Mouse (Mus musculus) heart, embryonic 16.5 days (tissue): ENCODE measurements around the gene Tnn. TPM values are rescaled to one million over a fixed set of nuclear protein-coding genes. Genes with fewer than 3 reads are reported as not detected.

Experiments used
- ATAC-seq: fragments of 200-750 bp; cut with Nextera tagmentation; replicated peaks from 2 replicates; pipeline ENCODE4 v1.8.0; 2017; ENCODE audit warnings: moderate number of reproducible peaks; ENCODE audit not compliant: insufficient read depth, low FRiP score; ENCODE audit errors: extremely low read depth
- H3K27ac ChIP-seq: fragments of 300-500 bp; sonication (generic); 2 replicates; pipeline ENCODE4 v1.5.1; 2014; ENCODE audit warnings: mild to moderate bottlenecking, low read length, control low read depth, moderate library complexity
- H3K27me3 ChIP-seq: fragments of 300-500 bp; sonication (generic); 2 replicates; pipeline ENCODE4 v1.6.1; 2014; ENCODE audit warnings: low read length, mixed read lengths; ENCODE audit not compliant: control insufficient read depth, insufficient read depth
- H3K36me3 ChIP-seq: fragments of 300-500 bp; sonication (generic); 2 replicates; pipeline ENCODE4 v1.6.1; 2014; ENCODE audit not compliant: control insufficient read depth, insufficient read depth
- H3K4me1 ChIP-seq: fragments of 300-500 bp; sonication (generic); 2 replicates; pipeline ENCODE4 v1.6.1; 2014; ENCODE audit warnings: low read length, mixed read lengths; ENCODE audit not compliant: control insufficient read depth, insufficient read depth
- H3K4me2 ChIP-seq: fragments of 300-500 bp; sonication (generic); 2 replicates; pipeline ENCODE4 v1.6.1; 2014; ENCODE audit warnings: low read depth, mild to moderate bottlenecking, control low read depth, low read length
- H3K4me3 ChIP-seq: fragments of 300-500 bp; sonication (generic); 2 replicates; pipeline ENCODE4 v1.5.1; 2014; ENCODE audit warnings: mild to moderate bottlenecking, control low read depth, low read length
- H3K9ac ChIP-seq: fragments of 300-500 bp; sonication (generic); 2 replicates; pipeline ENCODE4 v1.6.1; 2014; ENCODE audit warnings: low read length, control low read depth
- H3K9me3 ChIP-seq: fragments of 300-500 bp; sonication (generic); replicated peaks from 2 replicates; pipeline ENCODE4 v1.6.1; 2016; ENCODE audit warnings: low read length; ENCODE audit not compliant: control insufficient read depth
- WGBS: fragments of 180-500 bp; shearing (Covaris S2); extraction: QIAGEN DNeasy Blood & Tissue Kit; methylation state at CpG from one replicate; pipeline ENCODE4 v1.1.7; 2014; 5-methylcytosine and 5-hydroxymethylcytosine counted together
- polyA plus RNA-seq: library from polyadenylated mRNA; unstranded; fragments of >200 nt; fragmentation: Nextera tagmentation; extraction: Ambion mirVana; gene quantifications from 2 replicates; pipeline ENCODE4 v1.2.1, GENCODE M21; 2015

Tnn gene
- polyA plus RNA-seq, 1 experiment from 2014 or later = 0.20 TPM

DNA sequence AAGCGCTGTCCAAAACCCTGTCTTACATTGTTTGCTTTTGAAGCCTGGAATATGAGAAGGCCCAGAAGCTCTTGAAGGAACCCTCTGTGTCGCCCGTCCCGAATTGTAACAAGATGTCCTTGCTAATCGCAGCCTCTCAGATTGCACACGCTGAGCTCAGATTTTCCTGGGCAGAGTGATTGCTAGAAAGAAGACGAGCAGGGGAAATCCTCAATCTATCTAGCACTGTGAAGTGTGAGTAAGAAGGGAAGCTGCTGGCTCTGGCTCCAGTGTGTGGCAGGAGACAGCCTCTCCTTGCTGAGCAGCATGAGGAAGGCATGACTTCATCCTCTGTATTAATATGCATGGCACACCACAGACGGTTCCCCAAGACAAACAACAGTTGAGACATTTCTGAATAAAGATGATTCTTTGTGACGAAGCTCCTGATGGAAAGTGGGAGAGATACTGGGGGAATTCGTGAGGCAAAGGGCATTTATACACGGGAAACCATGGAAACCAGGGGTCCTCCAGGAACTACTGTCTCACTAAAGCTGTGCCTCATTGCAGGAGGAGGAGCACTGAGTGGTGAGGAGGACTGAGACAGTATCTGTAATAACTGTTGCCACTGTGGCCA, 4.0 kb downstream of the Tnn start:
- no peak overlapping the region for H3K4me2 ChIP-seq

DNA sequence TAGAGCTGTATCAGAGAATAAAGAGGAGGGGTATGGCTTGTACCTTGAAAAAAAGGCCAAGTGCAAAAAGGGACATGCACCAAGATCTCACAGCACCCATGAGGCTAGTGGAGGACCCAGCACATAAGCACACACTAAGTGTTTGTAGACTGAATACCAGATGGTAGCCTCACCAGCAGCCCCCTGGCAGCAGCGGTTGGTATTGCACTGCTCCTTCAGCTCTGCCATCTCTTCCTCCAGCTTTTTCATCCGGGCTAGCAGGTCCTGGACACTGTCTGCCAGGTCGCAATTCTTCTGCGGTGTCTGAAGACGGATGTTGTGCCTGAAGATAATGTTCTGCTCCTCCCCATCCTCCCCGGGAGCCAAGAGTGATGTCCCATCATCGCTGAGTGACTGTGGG, 6.1 kb downstream of the Tnn start:
- Histone ChIP-seq H3K9ac (no peak overlapping the region), H3K36me3 (no peaks in the 10 kb centered on the region), H3K4me3 (no peak overlapping the region), H3K27me3 (no peaks in the 10 kb centered on the region), H3K27ac (no peak overlapping the region), H3K4me1 (no peaks in the 10 kb centered on the region), H3K4me2 (no peak overlapping the region), H3K9me3 (no peaks in the 10 kb centered on the region)
- 73% methylated on average over 7 of the region's 7 CpGs for WGBS
- ATAC-seq = no peak

More for the DNA sequence above, 4.0 kb downstream of the Tnn start:
- WGBS = 62% methylated on average over 11 of the region's 11 CpGs
- H3K4me1 ChIP-seq = no peaks in the 10 kb centered on the region
- no peak overlapping the region for H3K4me3 ChIP-seq
- no peaks in the 10 kb centered on the region for H3K27me3 ChIP-seq
- H3K9me3 ChIP-seq = no peaks in the 10 kb centered on the region
- H3K27ac ChIP-seq = no peak overlapping the region
- no peaks in the 10 kb centered on the region for H3K36me3 ChIP-seq
- no peak overlapping the region for H3K9ac ChIP-seq
- ATAC-seq = no peak

DNA sequence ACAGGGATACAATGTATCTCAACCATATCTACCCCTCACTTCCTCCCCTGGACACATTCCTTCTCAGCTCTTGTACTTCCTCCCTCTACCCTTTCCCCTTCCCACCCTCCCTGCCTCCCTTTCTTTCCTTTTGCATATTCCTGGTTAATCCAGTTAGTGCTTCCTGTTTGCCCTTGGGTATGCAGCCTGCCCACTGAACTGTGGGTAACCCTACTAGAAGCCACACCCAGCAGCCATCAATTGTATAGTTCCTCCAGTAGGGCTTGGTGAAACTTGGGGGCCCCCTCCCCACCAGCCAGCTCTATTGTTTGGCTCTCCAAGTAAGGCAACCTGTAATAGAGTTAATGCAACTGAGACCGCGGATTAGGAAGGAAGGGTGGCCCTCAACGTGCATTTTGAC, 7.8 kb downstream of the Tnn start:
- Histone ChIP-seq H3K27me3 (no peaks in the 10 kb centered on the region), H3K4me3 (no peak overlapping the region), H3K4me2 (no peak overlapping the region), H3K4me1 (no peaks in the 10 kb centered on the region), H3K36me3 (no peaks in the 10 kb centered on the region), H3K9me3 (no peaks in the 10 kb centered on the region), H3K9ac (no peak overlapping the region), H3K27ac (no peak overlapping the region)
- ATAC-seq = no peak
- 61% methylated on average over 3 of the region's 3 CpGs for WGBS

DNA sequence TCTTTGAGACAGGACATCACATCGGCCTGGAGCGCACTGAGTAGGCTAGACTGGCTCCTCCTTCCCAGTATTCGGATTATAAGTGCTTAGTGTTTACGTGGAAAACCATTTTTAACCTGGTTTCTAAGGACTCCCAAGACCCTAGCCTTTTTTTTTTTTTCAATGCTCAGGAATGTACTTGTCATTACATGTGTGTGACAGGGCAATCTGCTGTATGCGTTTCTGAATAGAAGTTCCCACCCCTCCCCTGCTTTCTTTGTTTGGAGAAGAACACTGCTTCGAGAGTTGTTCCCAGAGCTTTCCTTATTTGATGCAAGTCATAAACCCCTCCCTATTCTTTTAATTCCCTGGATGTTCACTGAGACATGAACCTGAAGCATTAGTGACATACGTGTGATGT, 9.0 kb downstream of the Tnn start:
- H3K27me3 ChIP-seq = no peaks in the 10 kb centered on the region
- no peak overlapping the region for H3K27ac ChIP-seq
- no peaks in the 10 kb centered on the region for H3K36me3 ChIP-seq
- no peak for ATAC-seq
- no peaks in the 10 kb centered on the region for H3K9me3 ChIP-seq
- H3K9ac ChIP-seq = no peak overlapping the region
- no peak overlapping the region for H3K4me3 ChIP-seq
- WGBS = 77% methylated on average over 7 of the region's 7 CpGs
- H3K4me2 ChIP-seq = no peak overlapping the region
- no peaks in the 10 kb centered on the region for H3K4me1 ChIP-seq

DNA sequence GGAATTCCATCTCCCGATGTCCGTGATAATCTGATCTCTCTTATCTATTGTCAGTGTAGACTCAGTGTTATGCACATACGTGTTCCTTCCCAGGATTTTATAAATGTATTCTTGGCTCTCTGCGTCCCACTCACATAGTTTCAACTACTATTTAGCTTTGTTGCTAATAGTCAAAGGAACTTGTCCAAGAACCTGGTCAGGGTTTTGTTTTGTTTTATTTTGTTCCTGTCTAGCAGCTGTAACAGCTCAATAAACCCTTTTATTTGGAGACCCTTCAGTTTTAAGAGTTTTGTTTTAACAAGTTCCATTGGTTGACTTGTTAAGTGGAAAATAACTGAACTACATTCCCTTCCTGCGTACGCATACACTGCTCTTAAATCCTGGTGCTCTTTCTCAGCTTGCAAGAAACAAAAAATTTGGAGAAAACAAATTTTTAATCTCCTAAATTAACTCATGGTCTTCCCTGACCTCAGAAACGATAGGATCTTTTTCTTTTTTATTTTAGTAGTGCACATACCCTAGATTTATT, 17.0 kb downstream of the Tnn start:
- H3K4me3 ChIP-seq = no peak overlapping the region
- H3K4me1 ChIP-seq = no peaks in the 10 kb centered on the region
- H3K27ac ChIP-seq = no peak overlapping the region
- H3K9me3 ChIP-seq = no peaks in the 10 kb centered on the region
- ATAC-seq = no peak
- H3K4me2 ChIP-seq = no peak overlapping the region
- no peak overlapping the region for H3K9ac ChIP-seq
- 65% methylated on average over 7 of the region's 7 CpGs for WGBS
- no peaks in the 10 kb centered on the region for H3K36me3 ChIP-seq
- no peaks in the 10 kb centered on the region for H3K27me3 ChIP-seq

DNA sequence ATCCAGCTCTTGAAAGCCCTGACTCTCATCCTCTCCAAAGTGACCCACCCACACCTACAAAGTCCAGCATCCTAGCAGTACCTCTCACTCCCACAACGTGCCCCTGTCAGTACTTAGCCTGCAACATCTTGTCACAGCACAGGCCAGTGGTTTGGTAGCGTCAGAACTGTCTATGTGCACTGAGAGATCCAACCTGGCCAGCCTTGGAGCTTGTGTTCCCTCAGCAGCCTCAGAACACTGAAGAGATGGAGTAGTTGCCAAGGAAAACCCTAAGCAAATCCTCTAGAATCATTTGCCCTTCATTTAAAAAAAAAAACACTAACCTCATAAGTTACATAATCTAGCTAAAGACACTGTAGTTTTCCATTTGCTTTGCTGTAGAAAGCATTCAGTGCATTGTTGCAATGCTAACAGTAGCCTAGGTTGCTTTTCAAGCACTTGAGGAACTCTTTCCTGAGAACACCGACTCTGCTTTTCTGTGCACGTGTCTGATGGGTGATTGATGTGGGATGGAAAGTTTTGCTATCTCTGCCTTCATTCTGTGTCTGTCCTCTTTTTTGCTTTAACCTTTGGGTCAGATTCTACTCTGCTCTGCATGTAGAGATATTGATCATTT, 19.8 kb downstream of the Tnn start:
- Histone ChIP-seq H3K9ac (no peak overlapping the region), H3K4me3 (no peak overlapping the region), H3K4me2 (no peak overlapping the region), H3K27ac (no peak overlapping the region), H3K36me3 (no peaks in the 10 kb centered on the region), H3K27me3 (no peaks in the 10 kb centered on the region), H3K9me3 (no peaks in the 10 kb centered on the region), H3K4me1 (no peaks in the 10 kb centered on the region)
- ATAC-seq = no peak
- WGBS = 52% methylated on average over 4 of the region's 4 CpGs

DNA sequence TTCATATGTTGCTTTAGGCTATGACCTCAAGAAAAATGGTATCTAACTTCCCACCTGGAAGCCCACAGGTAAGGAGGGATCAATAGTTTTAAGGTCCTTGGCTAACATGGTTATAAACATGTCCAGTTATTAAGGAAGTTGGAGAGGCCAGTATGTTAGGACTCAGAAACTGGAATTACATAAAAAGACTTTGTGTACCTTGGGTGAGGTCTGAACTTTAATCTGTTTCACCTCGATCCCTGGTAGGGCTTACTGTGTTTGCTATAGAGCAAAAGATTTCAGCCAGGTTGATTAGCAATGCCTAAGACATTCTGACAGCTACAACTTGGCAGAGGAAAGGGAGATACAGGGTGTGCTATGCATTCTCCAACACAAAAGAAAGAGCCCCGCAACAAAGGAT, 29.4 kb downstream of the Tnn start:
- Histone ChIP-seq H3K27ac (no peak overlapping the region), H3K4me3 (no peak overlapping the region), H3K36me3 (no peaks in the 10 kb centered on the region), H3K9me3 (no peaks in the 10 kb centered on the region), H3K4me2 (no peak overlapping the region), H3K27me3 (no peaks in the 10 kb centered on the region), H3K4me1 (no peaks in the 10 kb centered on the region), H3K9ac (no peak overlapping the region)
- no peak for ATAC-seq
- WGBS = 76% methylated on average over 2 of the region's 2 CpGs

DNA sequence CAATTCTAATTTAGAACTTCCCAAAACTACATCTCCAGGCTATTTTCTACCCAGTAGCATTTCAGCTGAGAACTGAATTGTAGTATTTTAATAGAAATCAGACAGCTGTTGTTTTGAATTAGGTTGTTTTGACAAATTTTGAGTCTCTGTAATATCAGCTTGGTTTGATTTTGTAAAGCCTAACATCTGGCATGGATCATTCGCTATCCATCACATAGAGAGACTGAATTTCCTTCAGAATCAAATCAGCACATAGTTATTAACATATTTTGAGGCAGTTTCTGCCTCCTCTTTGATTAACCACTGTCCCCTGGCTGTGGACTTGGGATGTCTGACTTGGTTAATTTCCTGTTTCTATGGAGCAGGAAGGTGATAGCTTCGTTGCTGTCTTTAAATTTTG, 44.8 kb downstream of the Tnn start:
- Histone ChIP-seq H3K4me1 (no peaks in the 10 kb centered on the region), H3K4me2 (no peak overlapping the region), H3K9me3 (no peaks in the 10 kb centered on the region), H3K4me3 (no peak overlapping the region), H3K27me3 (no peaks in the 10 kb centered on the region), H3K36me3 (no peaks in the 10 kb centered on the region), H3K27ac (no peak overlapping the region), H3K9ac (no peak overlapping the region)
- WGBS = 69% methylated on average over 2 of the region's 2 CpGs
- ATAC-seq = no peak

DNA sequence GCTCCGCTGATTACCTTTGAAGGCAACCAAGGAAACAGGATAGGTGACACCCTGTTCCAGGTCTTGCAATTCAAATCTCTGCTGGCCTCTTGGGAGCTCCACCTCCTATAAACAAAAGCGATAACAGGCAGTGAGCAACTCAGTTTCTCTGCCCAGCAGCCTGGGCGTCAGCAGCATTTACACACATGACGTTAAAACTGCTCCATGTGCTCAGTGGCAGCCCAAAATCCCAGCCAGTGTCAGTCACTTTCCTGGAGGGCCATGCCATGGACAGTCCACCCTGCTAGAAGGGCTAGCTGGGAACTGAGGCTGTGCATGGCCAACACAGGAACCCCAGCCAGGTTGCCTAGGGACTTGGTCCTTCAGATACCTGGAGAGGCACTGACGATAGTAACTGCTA, 48.0 kb downstream of the Tnn start:
- no peaks in the 10 kb centered on the region for H3K9me3 ChIP-seq
- no peak for ATAC-seq
- H3K27me3 ChIP-seq = no peaks in the 10 kb centered on the region
- H3K4me1 ChIP-seq = no peaks in the 10 kb centered on the region
- WGBS = 69% methylated on average over 5 of the region's 5 CpGs
- no peak overlapping the region for H3K9ac ChIP-seq
- H3K27ac ChIP-seq = no peak overlapping the region
- no peak overlapping the region for H3K4me3 ChIP-seq
- no peaks in the 10 kb centered on the region for H3K36me3 ChIP-seq
- H3K4me2 ChIP-seq = no peak overlapping the region
